Mouse (Mus musculus) forelimb bud, embryonic 11.5 days (tissue): ENCODE results near the gene Otud3.
"Not testable (repeated sequence)": the region's sequence is repeated elsewhere in the genome, so short reads cannot be mapped to it uniquely, and the experiment has no call there.

Source experiments
- DNase-seq: peaks from one replicate; pipeline ENCODE4 v3.0.0-alpha.2; 2012; ENCODE audit warnings: low read depth, low spot score

Gene Otud3

GRCm38 (mm10) chr4:138892655-138893054 lies 21.1 kb downstream of the Otud3 start:
- no peak for DNase-seq

DNA sequence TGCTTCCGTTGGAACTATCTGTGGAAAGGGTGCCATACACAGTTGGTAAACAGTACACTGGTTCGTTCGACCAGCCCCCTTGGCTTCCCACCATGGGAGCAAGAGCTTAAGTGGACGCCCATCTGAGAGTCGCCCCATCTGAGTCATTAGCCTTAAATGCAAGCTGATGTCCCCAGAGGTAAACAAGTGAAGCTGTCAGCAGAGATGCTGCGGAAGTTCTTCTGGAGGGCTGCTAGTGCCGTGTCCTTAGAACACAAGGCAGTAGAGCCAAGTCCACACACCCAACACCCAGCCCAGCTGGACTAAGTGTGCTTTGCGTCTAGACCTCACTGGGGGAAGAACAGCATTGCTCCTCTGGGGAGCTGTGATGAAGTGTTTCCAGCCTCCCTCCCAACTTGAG lies 24.1 kb downstream of the Otud3 start:
- DNase-seq, result no peak

DNA sequence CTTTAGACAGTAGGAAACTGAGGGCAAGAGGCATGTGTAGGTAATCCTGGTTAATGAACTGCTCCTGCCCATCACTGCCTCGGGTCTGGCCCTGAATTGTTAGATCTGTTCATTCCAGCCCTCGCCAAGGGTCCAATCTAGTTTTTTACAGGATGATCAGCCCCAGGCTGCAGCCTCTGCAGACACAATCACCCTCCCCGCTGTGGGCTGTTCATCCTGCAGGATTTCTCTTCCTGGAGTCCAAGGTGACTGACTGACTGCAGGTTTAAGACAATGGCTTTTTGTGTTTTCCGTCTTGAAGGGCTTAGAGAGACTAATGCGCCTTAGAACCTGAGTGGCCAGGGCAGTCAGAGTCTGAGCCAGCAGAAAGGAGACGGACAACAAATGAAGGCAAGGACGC lies 24.6 kb downstream of the Otud3 start:
- no peak for DNase-seq

DNA sequence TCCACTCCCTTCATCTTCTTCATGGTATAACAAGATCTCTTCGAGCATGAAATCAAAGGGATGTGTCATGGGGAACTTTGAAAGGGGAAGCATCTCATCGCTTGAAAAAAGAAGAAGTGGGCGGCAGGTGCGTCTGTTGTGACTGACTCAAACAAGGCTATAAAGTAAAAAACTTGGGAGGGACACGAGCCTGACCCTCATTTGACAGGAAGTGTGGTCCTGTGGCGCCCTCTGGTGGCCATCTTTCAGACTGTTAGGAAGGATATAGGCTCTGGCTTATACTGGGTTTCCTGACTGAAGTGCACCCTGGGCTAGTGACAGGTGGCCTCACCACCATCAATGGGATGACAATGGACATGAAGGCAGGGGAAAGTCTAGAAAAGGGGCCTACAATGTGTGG lies 29.5 kb downstream of the Otud3 start:
- peak; percentile 79 for DNase-seq

- DNase-seq, result no peak
Observed at GRCm38 (mm10) chr4:138882179-138882578, 31.6 kb downstream of the Otud3 start.

DNA sequence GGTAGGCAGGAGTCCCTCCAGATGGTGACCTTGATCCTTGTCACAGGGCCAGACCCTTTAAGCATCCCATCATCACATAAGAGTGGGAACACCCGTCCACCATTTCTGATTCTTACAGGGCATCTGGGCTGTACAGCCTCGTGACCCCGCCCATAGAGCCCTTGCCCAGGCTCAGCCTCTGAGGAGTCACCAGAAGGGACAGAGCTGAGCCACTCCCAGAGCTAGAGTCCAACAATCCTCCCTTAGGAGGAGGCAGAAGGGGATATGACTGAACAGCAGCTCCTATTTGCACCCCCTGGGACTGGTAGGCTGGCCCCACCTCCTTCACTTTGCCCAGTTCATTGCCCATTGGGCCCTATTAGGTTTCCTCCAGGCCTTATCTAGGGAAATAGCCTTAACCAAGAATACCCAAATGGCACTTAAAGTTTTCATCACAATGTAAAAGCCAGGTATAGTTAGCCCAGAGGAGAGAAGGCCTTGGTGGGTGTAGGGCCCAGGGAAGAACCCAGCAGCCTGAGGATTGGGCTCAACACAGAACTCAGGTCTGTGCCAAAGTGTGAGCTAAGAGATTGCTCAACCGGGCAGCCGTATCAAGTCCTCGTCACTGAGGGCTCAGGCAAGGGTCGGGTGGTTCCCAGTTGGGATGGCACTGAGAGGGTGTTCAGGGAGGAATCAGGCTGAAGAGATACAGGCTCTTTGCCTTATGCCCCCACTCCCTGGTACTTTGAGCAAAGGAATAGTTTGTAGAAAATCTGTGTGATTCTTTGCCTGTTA lies 32.7 kb downstream of the Otud3 start:
- no peak for DNase-seq

DNA sequence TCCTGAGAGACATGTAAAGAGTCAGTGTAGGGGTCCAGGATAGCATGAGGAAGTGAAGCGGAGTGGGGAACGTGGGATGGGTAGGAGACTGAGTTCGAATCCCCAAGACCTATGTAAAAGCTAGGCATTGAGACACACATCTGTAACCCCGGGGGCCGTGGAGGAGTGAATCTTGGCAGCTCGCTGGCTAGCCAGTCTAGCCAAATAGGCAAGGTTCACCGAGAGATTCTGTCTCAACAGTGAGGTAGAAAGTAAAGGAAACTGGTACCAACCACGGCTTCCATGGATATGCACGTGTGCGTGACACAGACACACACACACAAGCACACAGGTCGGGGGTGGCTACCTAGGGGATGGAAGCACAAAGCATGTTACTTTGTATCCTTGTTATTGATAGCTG lies 33.9 kb downstream of the Otud3 start:
- no peak for DNase-seq

DNA sequence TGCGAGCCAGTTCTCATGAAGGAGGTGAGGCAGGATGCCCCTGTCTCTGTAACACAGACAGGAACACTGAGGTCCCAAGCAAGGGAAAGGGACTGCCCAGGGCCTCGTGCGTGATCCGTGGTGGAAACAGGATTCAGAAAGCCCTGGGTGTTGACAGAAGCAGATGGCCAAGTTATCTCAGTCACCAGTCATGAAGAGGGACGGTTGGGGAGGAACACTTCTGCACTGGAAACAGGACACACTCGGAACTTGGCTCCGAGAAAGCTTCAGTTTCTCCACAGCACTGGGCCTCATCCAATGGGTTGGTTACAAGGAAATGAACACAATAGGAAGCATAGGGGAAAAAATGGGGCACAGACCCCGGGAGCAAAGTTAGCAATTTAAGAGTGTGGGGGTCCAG lies 35.0 kb downstream of the Otud3 start:
- no peak for DNase-seq

DNA sequence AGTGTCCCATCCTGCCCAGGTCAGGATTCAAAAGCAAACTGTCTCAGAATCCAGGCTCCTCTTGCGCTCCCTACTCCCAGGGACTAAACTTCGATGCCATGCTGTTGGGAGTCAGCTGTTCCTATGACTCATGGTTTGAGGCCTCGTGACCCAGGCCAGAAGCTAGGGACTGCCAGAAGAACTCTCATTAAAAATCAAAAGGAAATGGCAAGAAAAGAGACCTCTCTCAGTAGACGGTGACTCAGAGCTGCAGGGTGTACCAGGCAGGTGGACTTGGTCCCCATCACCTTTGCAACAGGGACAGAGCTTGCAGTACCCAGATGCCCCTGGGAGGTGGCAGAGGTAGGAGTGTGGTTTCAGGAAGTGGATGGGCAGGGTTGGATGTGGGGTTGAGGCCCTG lies 36.0 kb downstream of the Otud3 start, which contains the start of gene Pla2g2e:
TSS of gene Pla2g2e (plus strand) at position 212 of the 400 bp plus-strand sequence.
- DNase-seq, result no peak

DNA sequence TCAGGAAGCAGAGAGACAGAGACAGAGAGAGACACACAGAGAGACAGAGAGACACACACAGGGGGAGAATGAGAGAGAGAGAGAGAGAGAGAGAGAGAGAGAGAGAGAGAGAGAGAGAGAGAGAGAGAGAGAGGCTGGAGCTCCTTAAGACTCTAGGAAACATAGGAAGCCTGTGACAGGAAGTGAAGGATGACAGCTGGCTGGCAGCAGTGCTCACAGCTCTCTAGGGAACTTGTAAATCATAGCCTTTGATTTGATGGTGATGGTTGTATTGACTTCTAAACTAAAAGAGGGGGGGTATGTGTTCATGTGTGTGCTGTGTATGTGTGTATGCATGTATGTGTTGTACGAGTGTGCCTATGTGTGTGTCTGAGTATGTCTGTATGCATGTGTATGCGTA lies 37.8 kb downstream of the Otud3 start:
- DNase-seq, result no peak

GRCm38 (mm10) chr4:138875275-138875674 lies 38.5 kb downstream of the Otud3 start:
- not testable (repeated sequence) for DNase-seq

DNA sequence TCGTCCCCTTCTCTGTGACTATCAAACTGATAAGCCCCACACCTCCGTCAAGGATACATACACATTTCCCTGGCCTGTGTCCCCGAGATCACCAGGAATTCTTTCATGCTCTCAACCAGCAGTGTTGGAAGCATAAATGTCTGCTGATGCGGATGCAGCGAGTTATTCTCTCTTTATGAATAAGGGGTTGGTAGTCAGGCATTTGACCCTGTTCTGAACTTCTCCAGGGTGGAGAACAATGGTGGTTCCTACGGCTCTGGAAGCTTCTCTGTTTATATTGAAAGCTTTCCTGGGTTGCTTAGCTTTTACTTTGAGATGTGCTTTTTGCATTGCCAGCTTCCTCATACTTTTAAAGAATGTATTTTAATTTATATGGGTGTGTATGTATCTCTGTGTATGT lies 39.9 kb downstream of the Otud3 start, which contains the start of gene Gm13030:
TSS of gene Gm13030 (minus strand) at position 101 of the 400 bp plus-strand sequence.
- no peak for DNase-seq

- no peak for DNase-seq
Observed at GRCm38 (mm10) chr4:138868666-138869065, 45.1 kb downstream of the Otud3 start.

DNA sequence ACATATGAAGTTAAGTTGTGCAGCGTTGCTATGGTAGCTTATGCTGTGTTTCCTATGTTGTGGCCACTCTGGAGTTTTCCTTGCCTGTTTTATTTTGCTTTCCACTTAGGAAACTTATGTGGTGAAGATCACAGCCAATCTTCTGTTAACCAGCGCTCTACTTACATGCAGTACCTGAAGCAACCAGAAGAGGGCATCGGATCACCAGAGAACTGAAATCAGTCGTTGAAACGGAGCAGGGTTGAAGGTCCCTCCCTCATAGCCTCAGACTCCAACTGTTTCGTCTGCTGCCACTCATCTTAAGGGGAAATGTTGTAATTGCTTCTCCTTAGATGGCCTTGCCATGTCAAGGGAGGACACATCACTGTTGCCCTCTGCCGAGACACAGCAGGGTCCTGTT lies 47.3 kb downstream of the Otud3 start:
- DNase-seq, result peak; percentile 80

GRCm38 (mm10) chr4:138865991-138866390 lies 47.8 kb downstream of the Otud3 start:
- no peak for DNase-seq

- DNase-seq, result no peak
Observed at GRCm38 (mm10) chr4:138865092-138865491, 48.7 kb downstream of the Otud3 start.

DNA sequence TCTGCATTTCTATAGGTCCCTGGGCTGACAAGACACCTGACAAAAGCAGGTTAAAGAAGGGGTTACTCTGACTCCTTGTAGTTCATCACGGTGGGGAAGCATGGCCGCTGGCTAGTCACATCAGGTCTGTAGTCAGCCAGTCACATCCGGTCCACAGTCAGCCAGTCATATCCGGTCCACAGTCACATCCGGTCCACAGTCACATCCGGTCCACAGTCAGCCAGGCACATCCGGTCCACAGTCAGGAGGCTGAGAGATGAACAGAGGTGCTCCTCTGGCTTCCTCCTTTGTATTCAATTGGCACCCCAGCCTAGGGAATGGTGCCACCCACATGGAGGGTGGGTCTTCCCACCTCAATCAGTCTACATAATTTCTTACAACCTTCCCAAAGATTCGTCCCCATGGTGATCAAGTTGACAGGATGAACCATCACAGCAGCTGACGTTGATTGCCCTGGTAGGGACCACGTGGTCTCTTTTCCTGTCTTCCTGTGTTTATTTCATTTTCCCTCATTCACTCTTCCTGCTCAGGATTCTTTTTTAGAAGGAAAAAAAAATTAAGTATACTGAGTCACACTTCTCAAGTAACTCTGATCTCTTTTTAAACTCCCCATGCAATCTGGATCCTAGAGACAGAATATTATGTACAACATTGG lies 50.3 kb downstream of the Otud3 start, which contains the start of gene Pla2g5:
TSS of gene Pla2g5 (minus strand) at position 139 of the 655 bp plus-strand sequence.
- DNase-seq, result no peak

- DNase-seq, result peak; percentile 69
Observed at GRCm38 (mm10) chr4:138859728-138860127, 54.0 kb downstream of the Otud3 start.

DNA sequence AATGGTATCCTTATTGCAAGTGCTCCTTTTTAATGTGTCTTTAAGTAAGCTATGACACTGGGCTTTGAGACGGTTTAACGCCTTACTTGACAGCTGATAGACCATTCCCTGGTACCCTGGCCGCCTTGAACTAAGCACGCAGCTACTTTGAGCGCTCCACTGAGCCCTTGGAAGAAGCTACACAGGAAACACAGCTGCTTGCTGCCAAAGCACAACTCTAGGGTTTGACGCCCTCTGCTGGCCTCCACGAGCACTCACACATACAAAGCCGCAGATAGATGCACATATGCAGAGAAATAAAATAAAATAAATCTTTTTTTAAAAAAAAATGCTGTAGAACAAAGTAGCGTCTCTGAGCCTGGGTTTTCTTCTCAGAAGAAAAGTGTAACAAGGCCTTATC lies 54.5 kb downstream of the Otud3 start:
- peak; percentile 41 for DNase-seq

- DNase-seq, result no peak
Observed at GRCm38 (mm10) chr4:138858446-138858845, 55.3 kb downstream of the Otud3 start.

DNA sequence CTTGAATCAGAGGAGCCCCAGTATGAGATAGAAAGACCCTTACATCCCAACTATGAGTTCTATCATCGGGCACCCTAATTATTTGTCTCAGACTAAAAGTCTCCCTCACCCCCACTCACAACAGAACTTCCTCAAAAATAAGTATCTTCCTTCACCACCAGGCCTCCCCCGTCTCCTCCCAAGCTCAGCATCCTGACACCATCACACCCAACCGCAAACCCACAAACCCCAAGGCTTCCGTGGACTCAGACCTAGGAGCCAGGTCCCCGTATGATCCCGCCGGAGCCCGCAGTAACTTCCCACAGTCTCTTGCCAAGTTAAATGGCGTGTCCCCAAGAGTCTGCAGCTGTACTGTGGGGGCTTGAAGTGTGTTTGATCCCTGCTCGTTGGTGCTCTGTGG lies 56.2 kb downstream of the Otud3 start:
- no peak for DNase-seq

DNA sequence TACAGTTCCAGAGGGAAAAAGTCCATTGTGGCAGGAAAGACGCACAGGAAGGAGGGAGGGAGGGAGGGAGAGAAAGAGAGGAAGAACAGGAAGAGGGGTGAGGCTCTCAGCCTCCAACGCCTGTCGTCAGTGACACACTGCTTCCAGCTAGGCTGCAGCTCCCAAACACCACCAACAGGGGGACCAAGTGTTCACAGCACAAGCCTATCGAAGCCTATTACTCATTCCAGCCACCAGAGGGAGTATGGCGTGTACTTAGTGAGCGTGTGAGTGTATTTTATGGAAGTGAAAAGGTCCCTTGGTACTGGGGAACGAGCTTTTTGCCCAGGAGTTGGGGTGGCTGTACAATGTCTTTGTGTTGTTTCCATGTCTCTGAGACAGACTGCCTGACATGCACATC lies 57.3 kb downstream of the Otud3 start:
- DNase-seq, result peak; percentile 89

DNA sequence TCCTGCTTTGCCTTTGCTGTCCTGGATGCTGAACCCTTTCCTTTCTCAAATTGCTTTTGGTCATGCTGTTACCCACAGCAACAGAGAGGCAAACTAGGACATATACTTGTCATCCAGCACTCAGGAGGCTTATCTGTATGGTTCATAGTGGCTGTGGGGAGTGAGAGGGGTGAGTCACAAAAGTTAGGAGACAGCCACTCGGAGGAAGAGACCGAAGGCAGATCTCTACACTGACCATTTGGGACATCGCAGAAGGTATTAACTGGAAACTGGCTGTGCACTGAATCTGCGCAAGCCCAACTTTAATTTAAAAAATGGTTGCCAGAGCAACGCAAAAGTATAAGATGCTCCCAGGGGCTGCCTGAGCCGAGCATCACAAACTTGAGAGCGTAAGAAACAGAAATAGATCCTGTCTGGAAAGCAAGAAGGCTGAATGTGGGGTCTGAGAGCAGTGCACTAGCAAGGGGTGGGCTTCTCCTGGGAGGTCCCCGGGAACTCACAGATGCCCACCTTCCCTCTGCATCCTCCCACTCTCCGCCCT lies 58.6 kb downstream of the Otud3 start:
- DNase-seq, result no peak
